Mouse (Mus musculus): ENCODE data around the gene Fbh1. TPM values are rescaled to one million over a fixed set of nuclear protein-coding genes. Genes with fewer than 3 reads are reported as not detected.

Fbh1 gene
- total RNA-seq (2021): 10 to 100 TPM; 74.0 to 88.5 TPM
- long read RNA-seq, experiment 1, transcript Fbh1-201 (21 exons, 3,567 nt): major isoform, 31 of 64 reads
- long read RNA-seq, experiment 1, partial matches to known transcripts: 4 of 64 reads
- long read RNA-seq, experiment 1, other reads (novel, unspliced or antisense): 29 of 64 reads
- long read RNA-seq, experiment 2, transcript Fbh1-201 (21 exons, 3,567 nt): major isoform, 51 of 102 reads
- long read RNA-seq, experiment 2, partial matches to known transcripts: 9 of 102 reads
- long read RNA-seq, experiment 2, other reads (novel, unspliced or antisense): 42 of 102 reads

DNA sequence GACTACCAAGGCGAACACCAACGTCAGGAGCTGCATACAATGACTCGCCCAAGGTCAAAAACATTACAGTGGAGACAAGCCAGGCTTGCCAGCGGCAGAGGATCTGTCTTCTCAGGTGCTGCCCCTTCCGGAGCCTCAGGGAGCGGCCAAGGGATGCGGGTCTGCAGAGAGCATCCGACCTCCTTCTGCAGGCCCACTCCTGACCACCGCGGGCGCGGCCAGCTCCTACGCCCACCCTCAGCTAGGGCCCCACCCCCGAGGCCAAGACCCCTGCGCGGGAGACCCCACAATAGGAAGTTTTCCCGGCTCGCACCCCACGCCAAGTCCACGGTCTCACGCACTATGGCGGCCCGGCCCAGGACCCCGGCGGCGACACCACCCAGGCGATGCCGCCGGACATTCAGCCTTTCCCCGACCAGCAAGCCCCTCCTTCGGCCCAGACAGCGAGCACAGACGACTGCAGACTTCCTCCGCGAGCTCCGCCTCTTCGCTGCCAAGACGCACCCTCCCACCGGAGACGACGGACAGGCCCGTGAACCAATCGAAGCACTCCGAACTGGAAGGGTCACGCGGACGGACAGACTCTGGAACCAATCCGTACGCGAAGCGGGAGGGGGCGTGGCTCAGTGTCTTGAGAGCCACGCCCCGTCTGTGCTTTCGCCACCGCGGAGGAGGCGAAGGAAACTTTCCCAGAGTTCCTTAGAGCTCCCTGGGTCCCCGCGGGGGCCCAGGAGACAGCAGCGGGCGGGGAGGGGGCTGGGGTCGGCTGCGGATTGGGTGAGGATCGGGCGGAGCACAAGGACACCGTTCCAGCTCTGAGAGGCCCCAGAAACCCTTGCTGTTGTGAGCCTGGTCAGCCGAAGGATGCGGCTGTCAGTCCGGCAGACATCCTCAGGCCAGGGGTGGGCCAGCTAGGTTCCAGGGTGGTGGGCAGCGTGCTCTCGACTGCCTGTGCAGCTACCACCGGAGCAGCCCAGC, at the start of gene Fbh1, which contains the start of gene Ankrd16:
Fbh1 (minus strand) TSS at position 492 of the 978 bp plus-strand sequence.
Ankrd16 (plus strand) TSS at position 786 of the 978 bp plus-strand sequence.
- peak; percentile 44; the same call in 1 of the 2 replicates for TF ChIP-seq CTCF (conservative IDR thresholded peaks at IDR 0.05)
- peak; percentile 100 for DNase-seq (ENCODE audit: low spot score in 2 of 2)
- Histone ChIP-seq H3K27ac (peak within 1 kb of the TSS; percentile 98), H3K4me3 (peak within 1 kb of the TSS; percentile 96)

- DNase-seq (ENCODE audit: low spot score in 2 of 2): no peak
- Histone ChIP-seq H3K4me3 (no peak overlapping the region), H3K27ac (no peak overlapping the region)
- no peak for TF ChIP-seq CTCF (conservative IDR thresholded peaks at IDR 0.05)
Observed at GRCm38 (mm10) chr2:11801299-11801930, 24.0 kb upstream of the Fbh1 start.

- DNase-seq (ENCODE audit: low spot score in 2 of 2): no peak
- Histone ChIP-seq H3K4me3 (no peak overlapping the region), H3K27ac (no peak overlapping the region)
- no peak for TF ChIP-seq CTCF (conservative IDR thresholded peaks at IDR 0.05)
Observed at GRCm38 (mm10) chr2:11797930-11798364, 20.6 kb upstream of the Fbh1 start.

DNA sequence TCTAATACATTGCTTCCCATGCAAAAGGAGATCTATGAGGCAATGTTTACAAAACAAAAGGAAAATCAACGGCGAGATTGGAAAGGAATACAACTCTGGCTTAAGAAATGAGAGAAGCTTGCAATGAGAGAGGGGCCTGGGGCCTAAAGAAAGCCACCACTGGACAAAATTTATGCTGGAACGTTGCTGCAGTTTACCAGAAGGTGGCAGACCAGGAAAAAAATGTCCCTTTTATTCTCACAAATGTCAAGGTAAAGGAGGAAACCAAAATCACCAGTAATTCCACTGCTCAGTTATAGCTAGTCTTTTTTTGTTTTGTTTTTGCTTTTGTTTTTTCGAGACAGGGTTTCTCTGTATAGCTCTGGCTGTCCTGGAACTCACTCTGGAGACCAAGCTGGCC, 17.3 kb upstream of the Fbh1 start:
- Histone ChIP-seq H3K4me3 (no peak overlapping the region), H3K27ac (no peak overlapping the region)
- TF ChIP-seq CTCF (conservative IDR thresholded peaks at IDR 0.05): peak; percentile 70
- DNase-seq (ENCODE audit: low spot score in 2 of 2): no peak

DNA sequence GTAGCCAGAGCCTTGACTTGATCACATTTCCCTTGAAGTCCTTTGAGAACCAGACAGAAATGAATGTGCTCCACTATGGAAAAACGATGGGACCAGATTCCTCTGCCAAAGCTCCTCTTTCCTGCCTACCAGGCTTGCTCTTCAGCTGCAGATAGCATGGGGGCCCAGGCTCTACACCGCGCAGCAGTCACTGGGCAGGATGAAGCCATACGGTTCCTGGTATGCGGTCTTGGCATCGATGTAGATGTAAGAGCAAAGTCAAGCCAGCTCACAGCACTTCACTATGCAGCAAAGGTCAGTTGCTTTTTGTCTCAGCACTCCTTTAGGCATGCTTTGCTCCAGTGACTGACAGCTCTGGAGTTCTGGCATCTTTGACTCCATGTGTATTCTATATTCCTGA, 6.8 kb upstream of the Fbh1 start:
- Histone ChIP-seq H3K4me3 (no peak overlapping the region), H3K27ac (no peak overlapping the region)
- no peak for TF ChIP-seq CTCF (conservative IDR thresholded peaks at IDR 0.05)
- DNase-seq (ENCODE audit: low spot score in 2 of 2): no peak

DNA sequence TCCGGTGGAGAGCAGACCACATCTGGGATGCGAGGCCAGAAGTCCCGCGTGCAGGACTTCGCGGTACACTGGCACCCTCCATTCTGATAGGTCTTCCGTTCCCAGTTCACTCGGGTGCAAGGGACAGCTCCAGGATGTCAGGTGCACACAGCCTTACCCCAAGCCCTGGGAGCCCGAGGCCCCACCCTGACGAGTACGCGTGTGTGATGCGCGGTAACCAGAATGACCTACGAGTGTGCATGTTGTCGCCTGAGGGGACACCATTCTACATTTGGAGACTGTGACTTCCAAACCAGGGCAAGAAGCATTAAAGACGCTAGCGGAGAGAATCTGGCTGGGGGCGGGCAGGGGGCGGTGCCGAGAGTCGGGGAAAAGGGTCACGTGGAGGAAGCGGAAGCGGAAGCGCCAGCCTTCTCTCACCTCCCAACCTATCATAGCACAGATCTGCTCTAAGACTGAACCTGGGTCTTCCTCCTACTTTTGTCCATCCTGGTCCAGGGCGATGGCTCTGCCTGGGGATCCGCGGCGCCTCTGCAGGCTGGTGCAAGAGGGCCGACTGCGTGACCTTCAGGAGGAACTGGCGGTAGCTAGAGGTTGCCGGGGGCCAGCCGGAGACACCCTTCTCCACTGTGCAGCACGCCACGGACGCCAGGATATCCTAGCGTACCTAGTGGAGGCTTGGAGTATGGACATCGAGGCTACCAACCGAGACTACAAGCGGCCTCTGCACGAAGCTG, 873 bp upstream of the Fbh1 start:
- peak; percentile 82 to 87 for DNase-seq (ENCODE audit: low spot score in 2 of 2)
- Histone ChIP-seq H3K4me3 (peak overlapping the region; percentile 96), H3K27ac (peak overlapping the region; percentile 98)
- peak; percentile 57 for TF ChIP-seq CTCF (conservative IDR thresholded peaks at IDR 0.05)

- peak overlapping the region; percentile 93 for H3K27ac ChIP-seq
- no peak for DNase-seq (ENCODE audit: low spot score in 2 of 2)
- TF ChIP-seq CTCF (conservative IDR thresholded peaks at IDR 0.05): no peak
- H3K4me3 ChIP-seq: peak overlapping the region; percentile 96
Observed at GRCm38 (mm10) chr2:11776415-11776814, 967 bp downstream of the Fbh1 start.

DNA sequence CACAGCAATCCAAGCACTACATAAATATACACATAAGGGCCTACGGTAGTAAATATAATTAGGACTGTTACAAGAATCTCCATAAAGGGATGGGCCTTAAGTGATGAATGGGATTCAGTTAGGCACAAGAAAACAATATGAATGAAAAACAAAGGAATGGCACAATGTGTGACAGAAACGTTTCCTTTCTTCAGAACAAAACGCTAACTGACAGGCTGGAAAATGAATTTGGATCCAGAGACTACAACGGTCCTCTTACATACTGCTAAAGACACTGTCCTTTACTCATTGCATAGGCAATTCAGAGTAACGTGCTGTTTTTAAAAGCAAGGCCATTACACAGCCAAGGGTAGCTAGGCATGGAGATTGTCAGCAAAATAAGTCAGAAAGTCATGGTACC, 2.3 kb downstream of the Fbh1 start:
- TF ChIP-seq CTCF (conservative IDR thresholded peaks at IDR 0.05): no peak
- no peak for DNase-seq (ENCODE audit: low spot score in 2 of 2)
- Histone ChIP-seq H3K27ac (no peak overlapping the region), H3K4me3 (no peak overlapping the region)

- no peak for DNase-seq (ENCODE audit: low spot score in 2 of 2)
- Histone ChIP-seq H3K27ac (no peak overlapping the region), H3K4me3 (no peak overlapping the region)
- TF ChIP-seq CTCF (conservative IDR thresholded peaks at IDR 0.05): no peak
Observed at GRCm38 (mm10) chr2:11774426-11774825, 3.0 kb downstream of the Fbh1 start.

- DNase-seq (ENCODE audit: low spot score in 2 of 2): no peak
- no peak overlapping the region for H3K27ac ChIP-seq
- no peak for TF ChIP-seq CTCF (conservative IDR thresholded peaks at IDR 0.05)
- no peak overlapping the region for H3K4me3 ChIP-seq
Observed at GRCm38 (mm10) chr2:11772401-11772800, 5.0 kb downstream of the Fbh1 start.

DNA sequence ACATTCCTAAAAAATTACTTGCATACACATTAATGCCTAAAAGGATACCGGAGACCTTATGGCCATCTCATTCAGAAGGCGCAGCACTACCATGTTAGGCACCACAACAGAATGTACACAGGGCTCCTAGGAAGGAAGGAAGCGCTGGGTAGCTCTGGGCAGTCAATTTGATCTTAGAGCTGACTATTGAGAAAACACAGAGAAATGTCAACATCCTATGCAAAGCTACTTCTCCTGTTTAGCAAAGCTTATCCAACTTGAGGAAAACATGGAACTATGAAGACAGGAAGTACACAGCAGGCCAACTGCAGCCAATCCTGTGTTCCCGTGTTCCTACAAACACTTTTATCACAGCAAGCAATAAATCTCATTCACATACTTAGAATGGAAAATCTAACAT, 5.7 kb downstream of the Fbh1 start:
- TF ChIP-seq CTCF (conservative IDR thresholded peaks at IDR 0.05): no peak
- Histone ChIP-seq H3K4me3 (no peak overlapping the region), H3K27ac (no peak overlapping the region)
- no peak for DNase-seq (ENCODE audit: low spot score in 2 of 2)

DNA sequence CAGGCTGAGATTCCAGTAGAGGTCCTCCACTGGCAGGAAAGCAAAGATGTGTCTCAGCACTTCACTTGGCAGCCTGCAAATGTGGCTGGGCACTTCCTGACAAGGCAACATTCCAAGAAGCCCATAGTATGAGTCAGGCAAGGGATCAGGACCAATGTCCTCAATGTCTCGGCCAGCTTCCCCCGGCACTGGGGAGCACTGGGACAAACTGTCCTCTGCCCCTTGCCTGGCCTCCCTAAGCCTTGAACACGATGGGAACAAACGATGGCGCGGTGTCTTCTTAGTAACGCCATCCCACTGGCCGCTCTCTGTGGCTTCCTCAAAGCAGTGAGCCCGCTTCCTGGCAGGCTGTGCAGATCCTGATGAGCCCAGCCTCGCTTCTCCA, 10.2 kb downstream of the Fbh1 start:
- DNase-seq (ENCODE audit: low spot score in 2 of 2): no peak
- Histone ChIP-seq H3K4me3 (no peak overlapping the region), H3K27ac (no peak overlapping the region)
- TF ChIP-seq CTCF (conservative IDR thresholded peaks at IDR 0.05): no peak
